Mouse (Mus musculus): ENCODE data around the gene Tnr. TPM values are rescaled to one million over a fixed set of nuclear protein-coding genes. Genes with fewer than 3 reads are reported as not detected.

The Tnr gene
- total RNA-seq (2021), result under 1 TPM; 0.02 to 0.13 TPM
- long read RNA-seq, experiment 1, result 0 reads
- long read RNA-seq, experiment 2, result 0 reads

- peak; percentile 9 to 44 for DNase-seq
Observed at GRCm38 (mm10) chr1:159523578-159523977, at the start of gene Tnr. Tnr (plus strand) TSS chr1:159523769.

- peak; percentile 8 to 27 for DNase-seq
Observed at GRCm38 (mm10) chr1:159489853-159490435, 33.6 kb upstream of the Tnr start.

GRCm38 (mm10) chr1:159492536-159492935, 31.0 kb upstream of the Tnr start:
- no peak for DNase-seq

GRCm38 (mm10) chr1:159493720-159494499, 29.7 kb upstream of the Tnr start:
- DNase-seq, result peak; percentile 13 to 19

GRCm38 (mm10) chr1:159498236-159498635, 25.3 kb upstream of the Tnr start:
- DNase-seq, result no peak

- DNase-seq, result no peak
Observed at GRCm38 (mm10) chr1:159499806-159500460, 23.6 kb upstream of the Tnr start.

GRCm38 (mm10) chr1:159501911-159502310, 21.7 kb upstream of the Tnr start:
- DNase-seq, result no peak

GRCm38 (mm10) chr1:159510667-159511066, 12.9 kb upstream of the Tnr start:
- DNase-seq, result no peak

- DNase-seq, result peak; percentile 6 to 50
Observed at GRCm38 (mm10) chr1:159517647-159518046, 5.9 kb upstream of the Tnr start.

- DNase-seq, result no peak
Observed at GRCm38 (mm10) chr1:159519206-159519605, 4.4 kb upstream of the Tnr start.

GRCm38 (mm10) chr1:159523069-159523468, 500 bp upstream of the Tnr start:
- no peak for DNase-seq

GRCm38 (mm10) chr1:159524051-159524549, 531 bp downstream of the Tnr start:
- peak; percentile 43 to 73 for DNase-seq

- DNase-seq, result no peak
Observed at GRCm38 (mm10) chr1:159532841-159533569, 9.4 kb downstream of the Tnr start.

- peak in 1 of 2 experiments; percentile 23 for DNase-seq
Observed at GRCm38 (mm10) chr1:159535582-159535981, 12.0 kb downstream of the Tnr start.

GRCm38 (mm10) chr1:159537541-159537940, 14.0 kb downstream of the Tnr start:
- no peak for DNase-seq

- no peak for DNase-seq
Observed at GRCm38 (mm10) chr1:159538076-159538475, 14.5 kb downstream of the Tnr start.

- no peak for DNase-seq
Observed at GRCm38 (mm10) chr1:159545470-159546145, 22.0 kb downstream of the Tnr start.

GRCm38 (mm10) chr1:159551036-159551435, 27.5 kb downstream of the Tnr start:
- DNase-seq, result no peak

GRCm38 (mm10) chr1:159551591-159552442, 28.2 kb downstream of the Tnr start:
- no peak for DNase-seq

GRCm38 (mm10) chr1:159561616-159562015, 38.0 kb downstream of the Tnr start:
- no peak for DNase-seq

GRCm38 (mm10) chr1:159565129-159565528, 41.6 kb downstream of the Tnr start:
- DNase-seq, result no peak

Data from heart, adult 18-20 months (tissue).